Mouse (Mus musculus) E14TG2a.4 (cell line): ENCODE data around the gene Tmem95.
A peak's percentile ranks its signal among the peaks of the same experiment; 100 is the strongest.
"Not testable (repeated sequence)": the region's sequence is repeated elsewhere in the genome, so short reads cannot be mapped to it uniquely, and the experiment has no call there.

Experiments
- H3K27me3 ChIP-seq: 2 replicates; pipeline ENCODE4 v1.6.1; 2014; ENCODE audit warnings: low read length, control low read depth; ENCODE audit not compliant: insufficient read depth
- H3K36me3 ChIP-seq: 2 replicates; pipeline ENCODE4 v1.6.1; 2014; ENCODE audit warnings: low read length, control low read depth; ENCODE audit not compliant: insufficient read depth
- H3K4me1 ChIP-seq: replicated peaks from 2 replicates; pipeline ENCODE4 v1.6.1; 2014; ENCODE audit warnings: low read depth, low read length, control low read depth
- H3K4me3 ChIP-seq: replicated peaks from 2 replicates; pipeline ENCODE4 v1.5.1; 2014; ENCODE audit warnings: mild to moderate bottlenecking, low read length
- H3K9me3 ChIP-seq: 2 replicates; pipeline ENCODE4 v1.6.1; 2014; ENCODE audit warnings: low read length, control low read depth
- CTCF ChIP-seq: conservative IDR thresholded peaks from 2 replicates; pipeline ENCODE4 v1.5.1; 2014; ENCODE audit warnings: low read length
- NANOG ChIP-seq: IDR thresholded peaks from 2 replicates; pipeline ENCODE4 v1.6.1; 2014; ENCODE audit warnings: borderline replicate concordance, low read length, mixed read lengths
- POU5F1 ChIP-seq: IDR thresholded peaks from 2 replicates; pipeline ENCODE4 v1.6.1; 2014; ENCODE audit warnings: low read length, borderline replicate concordance

Tmem95 gene

GRCm38 (mm10) chr11:69918118-69918517, 40.3 kb upstream of the Tmem95 start:
- peaks cover 63% of the 10 kb centered on the region for H3K36me3 ChIP-seq
- H3K27me3 ChIP-seq: no peaks in the 10 kb centered on the region
- peaks cover 70% of the 10 kb centered on the region for H3K4me1 ChIP-seq
- peak overlapping the region; percentile 98 for H3K4me3 ChIP-seq
- TF ChIP-seq CTCF (no peak), POU5F1 (no peak), NANOG (no peak)
- H3K9me3 ChIP-seq: no peaks in the 10 kb centered on the region

- no peaks in the 10 kb centered on the region for H3K27me3 ChIP-seq
- no peak for TF ChIP-seq POU5F1
- no peak for TF ChIP-seq CTCF
- no peak for TF ChIP-seq NANOG
- peaks cover 70% of the 10 kb centered on the region for H3K36me3 ChIP-seq
Observed at GRCm38 (mm10) chr11:69917379-69917948, 39.6 kb upstream of the Tmem95 start.

GRCm38 (mm10) chr11:69916652-69917378, 39.0 kb upstream of the Tmem95 start:
- peak overlapping the region; percentile 98; the same call in 1 of the 2 replicates for H3K4me3 ChIP-seq
- H3K36me3 ChIP-seq: peaks cover 76% of the 10 kb centered on the region
- not testable (repeated sequence) for H3K9me3 ChIP-seq, H3K27me3 ChIP-seq
- peaks cover 70% of the 10 kb centered on the region for H3K4me1 ChIP-seq

More at GRCm38 (mm10) chr11:69917379-69917948, 39.6 kb upstream of the Tmem95 start:
- H3K4me1 ChIP-seq: peaks cover 70% of the 10 kb centered on the region
- H3K9me3 ChIP-seq: no peaks in the 10 kb centered on the region
- peak overlapping the region; percentile 98; the same call in 1 of the 2 replicates for H3K4me3 ChIP-seq

GRCm38 (mm10) chr11:69915667-69916627, 38.1 kb upstream of the Tmem95 start:
- Histone ChIP-seq H3K36me3 (peaks cover 85% of the 10 kb centered on the region), H3K9me3 (no peaks in the 10 kb centered on the region), H3K4me3 (peak overlapping the region; percentile 90; the same call in 1 of the 2 replicates), H3K27me3 (no peaks in the 10 kb centered on the region), H3K4me1 (peaks cover 79% of the 10 kb centered on the region)
- TF ChIP-seq NANOG: no peak
- TF ChIP-seq POU5F1: no peak
- TF ChIP-seq CTCF: peak; percentile 25

GRCm38 (mm10) chr11:69914917-69915430, 37.2 kb upstream of the Tmem95 start:
- TF ChIP-seq NANOG (no peak), POU5F1 (no peak), CTCF (no peak)

GRCm38 (mm10) chr11:69914372-69914764, 36.5 kb upstream of the Tmem95 start:
- TF ChIP-seq NANOG (no peak), POU5F1 (no peak), CTCF (no peak)

More at GRCm38 (mm10) chr11:69914917-69915430, 37.2 kb upstream of the Tmem95 start:
- Histone ChIP-seq H3K9me3 (no peaks in the 10 kb centered on the region), H3K4me1 (peaks cover 87% of the 10 kb centered on the region), H3K4me3 (peak overlapping the region; percentile 90), H3K36me3 (peaks cover 91% of the 10 kb centered on the region), H3K27me3 (no peaks in the 10 kb centered on the region)

GRCm38 (mm10) chr11:69913554-69914371, 35.9 kb upstream of the Tmem95 start, which contains the start of gene Gps2:
Gene Gps2, plus strand, starts transcription at chr11:69913888.
- Histone ChIP-seq H3K4me3 (peak within 1 kb of the TSS; percentile 90), H3K9me3 (no peaks in the 10 kb centered on the region), H3K27me3 (no peaks in the 10 kb centered on the region), H3K36me3 (peaks cover 91% of the 10 kb centered on the region), H3K4me1 (peaks cover 79% of the 10 kb centered on the region)
- no peak for TF ChIP-seq NANOG
- no peak for TF ChIP-seq CTCF
- no peak for TF ChIP-seq POU5F1

More at GRCm38 (mm10) chr11:69914372-69914764, 36.5 kb upstream of the Tmem95 start:
- Histone ChIP-seq H3K4me1 (peaks cover 85% of the 10 kb centered on the region), H3K9me3 (no peaks in the 10 kb centered on the region), H3K36me3 (peaks cover 91% of the 10 kb centered on the region), H3K27me3 (no peaks in the 10 kb centered on the region), H3K4me3 (peak overlapping the region; percentile 90)
